Mouse (Mus musculus) kidney, postnatal 0 days (tissue): Measurements from ENCODE around the gene Prss22. TPM values are rescaled to one million over a fixed set of nuclear protein-coding genes. Genes with fewer than 3 reads are reported as not detected.
A peak's percentile ranks its signal among the peaks of the same experiment; 100 is the strongest.

Experiments used
- ATAC-seq: fragments of 200-750 bp; cut with Nextera tagmentation; replicated peaks from 2 replicates; pipeline ENCODE4 v1.8.0; 2017; ENCODE audit warnings: low read depth, moderate number of reproducible peaks, moderate TSS enrichment, moderate library complexity; ENCODE audit not compliant: low FRiP score
- DNase-seq: peaks from one replicate; pipeline ENCODE4 v3.0.0-alpha.2; 2016; ENCODE audit warnings: low spot score
- H3K27ac ChIP-seq: fragments of 300-500 bp; sonication (generic); 2 replicates; pipeline ENCODE4 v1.5.1; 2014; ENCODE audit warnings: mild to moderate bottlenecking
- H3K27me3 ChIP-seq: fragments of 300-500 bp; sonication (generic); 2 replicates; pipeline ENCODE4 v1.6.1; 2014; ENCODE audit warnings: low read length, mixed read lengths; ENCODE audit not compliant: insufficient read depth
- H3K36me3 ChIP-seq: fragments of 300-500 bp; sonication (generic); 2 replicates; pipeline ENCODE4 v1.6.1; 2014; ENCODE audit warnings: low read length, mixed read lengths; ENCODE audit not compliant: insufficient read depth
- H3K4me1 ChIP-seq: fragments of 300-500 bp; sonication (generic); replicated peaks from 2 replicates; pipeline ENCODE4 v1.6.1; 2014; ENCODE audit warnings: antibody characterized with exemption, low read length, mixed read lengths; ENCODE audit not compliant: insufficient read depth
- H3K4me2 ChIP-seq: fragments of 300-500 bp; sonication (generic); 2 replicates; pipeline ENCODE4 v1.6.1; 2014; ENCODE audit warnings: mild to moderate bottlenecking, low read length, moderate library complexity, mixed read lengths
- H3K4me3 ChIP-seq: fragments of 300-500 bp; sonication (generic); replicated peaks from 2 replicates; pipeline ENCODE4 v1.5.1; 2014; ENCODE audit warnings: low read depth, low read length
- H3K9ac ChIP-seq: fragments of 300-500 bp; sonication (generic); 2 replicates; pipeline ENCODE4 v1.6.1; 2014; ENCODE audit warnings: low read depth, low read length
- H3K9me3 ChIP-seq: fragments of 300-500 bp; sonication (generic); replicated peaks from 2 replicates; pipeline ENCODE4 v1.6.1; 2016; ENCODE audit warnings: low read length, inconsistent platforms, mixed read lengths
- CTCF ChIP-seq: IDR thresholded peaks from 2 replicates; pipeline ENCODE4 v1.5.1; 2016; ENCODE audit warnings: antibody characterized with exemption, low read depth, mild to moderate bottlenecking, moderate library complexity
- WGBS: fragments of 180-500 bp; shearing (Covaris S2); extraction: QIAGEN DNeasy Blood & Tissue Kit; methylation state at CpG from one replicate; pipeline ENCODE4 v1.1.7; 2014; 5-methylcytosine and 5-hydroxymethylcytosine counted together
- polyA plus RNA-seq: library from polyadenylated mRNA; unstranded; fragments of >200 nt; fragmentation: Nextera tagmentation; extraction: Ambion mirVana; gene quantifications from 2 replicates; pipeline ENCODE4 v1.2.1, GENCODE M21; 2015

Prss22 gene
- polyA plus RNA-seq, 1 experiment from 2014 or later = 0.72 TPM

GRCm38 (mm10) chr17:24035087-24035486 lies 37.2 kb upstream of the Prss22 start:
- DNase-seq (no peak), ATAC-seq (no peak)
- Histone ChIP-seq H3K27ac (no peak overlapping the region), H3K36me3 (no peaks in the 10 kb centered on the region), H3K4me2 (no peak overlapping the region), H3K27me3 (no peaks in the 10 kb centered on the region), H3K9ac (no peak overlapping the region), H3K9me3 (no peaks in the 10 kb centered on the region), H3K4me3 (no peak overlapping the region), H3K4me1 (no peaks in the 10 kb centered on the region)
- 81% methylated on average over 7 of the region's 7 CpGs for WGBS
- no peak for TF ChIP-seq CTCF

- Histone ChIP-seq H3K27ac (no peak overlapping the region), H3K36me3 (no peaks in the 10 kb centered on the region), H3K4me3 (no peak overlapping the region), H3K4me2 (no peak overlapping the region), H3K9ac (no peak overlapping the region), H3K9me3 (no peaks in the 10 kb centered on the region), H3K27me3 (no peaks in the 10 kb centered on the region), H3K4me1 (no peaks in the 10 kb centered on the region)
- ATAC-seq (no peak), DNase-seq (no peak)
- no peak for TF ChIP-seq CTCF
- 81% methylated on average over 9 of the region's 22 CpGs for WGBS
Observed at GRCm38 (mm10) chr17:24030551-24030950, 32.7 kb upstream of the Prss22 start.

- ATAC-seq (no peak), DNase-seq (no peak)
- no peaks in the 10 kb centered on the region for H3K4me1 ChIP-seq
- no peak for TF ChIP-seq CTCF
- no peaks in the 10 kb centered on the region for H3K36me3 ChIP-seq
- no peak overlapping the region for H3K9ac ChIP-seq
- no peaks in the 10 kb centered on the region for H3K27me3 ChIP-seq
- no peak overlapping the region for H3K4me2 ChIP-seq
- WGBS = 75% methylated on average over 7 of the region's 7 CpGs
- H3K27ac ChIP-seq = no peak overlapping the region
- H3K4me3 ChIP-seq = no peak overlapping the region
- no peaks in the 10 kb centered on the region for H3K9me3 ChIP-seq
Observed at GRCm38 (mm10) chr17:24029477-24029876, 31.6 kb upstream of the Prss22 start.

GRCm38 (mm10) chr17:24021375-24022199 lies 23.7 kb upstream of the Prss22 start:
- Histone ChIP-seq H3K4me2 (no peak overlapping the region), H3K27me3 (no peaks in the 10 kb centered on the region), H3K9ac (no peak overlapping the region), H3K9me3 (no peaks in the 10 kb centered on the region), H3K36me3 (no peaks in the 10 kb centered on the region), H3K27ac (no peak overlapping the region), H3K4me3 (no peak overlapping the region), H3K4me1 (no peaks in the 10 kb centered on the region)
- no peak for ATAC-seq
- WGBS = 60% methylated on average over 5 of the region's 5 CpGs
- no peak for TF ChIP-seq CTCF
- DNase-seq = no peak

- Histone ChIP-seq H3K27ac (no peak overlapping the region), H3K4me3 (no peak overlapping the region), H3K9me3 (no peaks in the 10 kb centered on the region), H3K4me1 (no peaks in the 10 kb centered on the region), H3K27me3 (no peaks in the 10 kb centered on the region), H3K4me2 (no peak overlapping the region), H3K36me3 (no peaks in the 10 kb centered on the region), H3K9ac (no peak overlapping the region)
- WGBS = 61% methylated on average over 6 of the region's 6 CpGs
- no peak for DNase-seq
- no peak for ATAC-seq
- TF ChIP-seq CTCF = no peak
Observed at GRCm38 (mm10) chr17:24020696-24021095, 22.8 kb upstream of the Prss22 start.

- no peaks in the 10 kb centered on the region for H3K9me3 ChIP-seq
- no peaks in the 10 kb centered on the region for H3K27me3 ChIP-seq
- 37% methylated on average over 14 of the region's 14 CpGs for WGBS
- H3K9ac ChIP-seq = no peak overlapping the region
- no peaks in the 10 kb centered on the region for H3K36me3 ChIP-seq
- H3K27ac ChIP-seq = no peak overlapping the region
- no peak overlapping the region for H3K4me3 ChIP-seq
- peak; percentile 63 for TF ChIP-seq CTCF
- no peak overlapping the region for H3K4me2 ChIP-seq
- H3K4me1 ChIP-seq = no peaks in the 10 kb centered on the region
- peak; percentile 8 for DNase-seq
- ATAC-seq = no peak
Observed at GRCm38 (mm10) chr17:24015727-24016126, 17.8 kb upstream of the Prss22 start.

- no peaks in the 10 kb centered on the region for H3K36me3 ChIP-seq
- no peaks in the 10 kb centered on the region for H3K27me3 ChIP-seq
- 87% methylated on average over 5 of the region's 5 CpGs for WGBS
- no peak overlapping the region for H3K4me2 ChIP-seq
- ATAC-seq (no peak), DNase-seq (no peak)
- H3K4me3 ChIP-seq = no peak overlapping the region
- H3K4me1 ChIP-seq = no peaks in the 10 kb centered on the region
- TF ChIP-seq CTCF = no peak
- H3K27ac ChIP-seq = no peak overlapping the region
- H3K9ac ChIP-seq = no peak overlapping the region
- no peaks in the 10 kb centered on the region for H3K9me3 ChIP-seq
Observed at GRCm38 (mm10) chr17:24014433-24014965, 16.6 kb upstream of the Prss22 start.
